Mouse (Mus musculus): ENCODE results near the gene 2010111I01Rik. TPM values are rescaled to one million over a fixed set of nuclear protein-coding genes. Genes with fewer than 3 reads are reported as not detected.

2010111I01Rik gene
- polyA plus RNA-seq, 1 experiment = 144 TPM

DNA sequence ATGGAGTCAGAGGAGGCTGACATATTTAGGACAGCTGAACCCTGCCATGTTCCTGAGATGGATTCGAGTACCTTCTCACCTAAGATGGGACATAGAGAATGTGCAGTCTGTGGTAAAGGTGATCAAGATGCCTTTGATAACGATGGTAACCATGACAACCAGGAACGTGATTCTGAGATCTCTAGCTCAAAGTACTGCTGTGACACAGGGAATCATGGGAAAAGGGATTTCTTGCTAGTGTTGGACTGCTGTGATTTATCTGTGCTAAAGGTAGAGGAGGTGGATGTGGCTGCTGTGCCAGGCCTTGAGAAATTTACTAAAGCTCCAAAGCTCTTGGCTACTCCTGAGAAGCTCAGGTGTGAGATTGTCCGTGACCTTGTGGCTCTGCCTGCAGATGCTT, 50.7 kb downstream of the 2010111I01Rik start:
- H3ac ChIP-seq (ENCODE audit: control insufficient read depth, insufficient read length) = no peak overlapping the region
- H3K4me2 ChIP-seq (ENCODE audit: low read depth) = no peak overlapping the region
- H3K27me3 ChIP-seq (ENCODE audit: control insufficient read depth, insufficient read depth, insufficient read length) = no peaks in the 10 kb centered on the region
- no peaks in the 10 kb centered on the region for H3K36me3 ChIP-seq (ENCODE audit: control insufficient read depth, insufficient read depth)
- H3K4me3 ChIP-seq = no peak overlapping the region
- no peaks in the 10 kb centered on the region for H3K79me2 ChIP-seq (ENCODE audit: control insufficient read depth, insufficient read depth)
- no peak for TF ChIP-seq POLR2AphosphoS2 (IDR thresholded peaks at IDR 0.05; ENCODE audit: insufficient read length, low read depth)
- TF ChIP-seq SRF (IDR thresholded peaks at IDR 0.05; ENCODE audit: control insufficient read depth, insufficient read length, low read depth) = no peak
- TF ChIP-seq USF1 (IDR thresholded peaks at IDR 0.05; ENCODE audit: low read depth) = no peak
- TF ChIP-seq MYOD1 (IDR thresholded peaks at IDR 0.05; ENCODE audit: control insufficient read depth in 1 of 3, insufficient read length in 2 of 3, low read depth in 2 of 3) = no peak
- TF ChIP-seq TCF12 (IDR thresholded peaks at IDR 0.05; ENCODE audit: insufficient read depth, poor library complexity, severe bottlenecking) = no peak
- TF ChIP-seq CEBPB (IDR thresholded peaks at IDR 0.05; ENCODE audit: insufficient read depth, poor library complexity, severe bottlenecking) = no peak
- TF ChIP-seq REST (IDR thresholded peaks at IDR 0.05; ENCODE audit: insufficient read depth, insufficient read length) = no peak
- no peak for TF ChIP-seq POLR2A (IDR thresholded peaks at IDR 0.05; ENCODE audit: insufficient read length, low read depth)
- TF ChIP-seq MYOG (IDR thresholded peaks at IDR 0.05; ENCODE audit: control insufficient read depth in 1 of 3, insufficient read depth in 1 of 3, insufficient read length in 2 of 3, low read depth in 2 of 3) = no peak
- TF ChIP-seq TCF3 (IDR thresholded peaks at IDR 0.05; ENCODE audit: insufficient read length, low read depth) = no peak
- TF ChIP-seq MAX (IDR thresholded peaks at IDR 0.05; ENCODE audit: low read depth) = no peak
- no peak for TF ChIP-seq E2F4 (IDR thresholded peaks at IDR 0.05; ENCODE audit: insufficient read depth)

DNA sequence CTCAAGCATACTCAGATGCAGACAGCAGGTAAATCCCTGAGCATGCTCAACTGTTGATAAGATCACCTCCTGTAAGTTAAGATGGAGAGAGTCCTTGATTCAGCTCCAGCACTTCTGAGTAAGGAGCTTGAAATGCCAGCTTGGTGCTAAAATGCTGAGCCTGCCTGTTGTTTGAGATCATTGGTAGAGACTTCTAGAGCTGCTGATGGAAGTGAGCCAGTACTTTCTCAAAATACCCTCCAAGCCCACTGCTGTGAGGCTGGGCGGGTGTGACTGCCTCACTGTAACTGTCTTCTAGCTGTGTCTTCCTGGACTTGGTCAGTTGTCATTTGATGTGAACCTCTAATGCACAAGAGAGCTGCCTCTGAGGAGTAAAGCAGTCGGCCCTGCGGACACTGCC, 51.4 kb downstream of the 2010111I01Rik start:
- Histone ChIP-seq H3ac (ENCODE audit: control insufficient read depth, insufficient read length) (no peak overlapping the region), H3K4me3 (no peak overlapping the region), H3K4me2 (ENCODE audit: low read depth) (no peak overlapping the region), H3K79me2 (ENCODE audit: control insufficient read depth, insufficient read depth) (no peaks in the 10 kb centered on the region), H3K27me3 (ENCODE audit: control insufficient read depth, insufficient read depth, insufficient read length) (no peaks in the 10 kb centered on the region), H3K36me3 (ENCODE audit: control insufficient read depth, insufficient read depth) (no peaks in the 10 kb centered on the region)
- TF ChIP-seq REST (IDR thresholded peaks at IDR 0.05; ENCODE audit: insufficient read depth, insufficient read length) (no peak), TCF12 (IDR thresholded peaks at IDR 0.05; ENCODE audit: insufficient read depth, poor library complexity, severe bottlenecking) (no peak), MAX (IDR thresholded peaks at IDR 0.05; ENCODE audit: low read depth) (no peak), SRF (IDR thresholded peaks at IDR 0.05; ENCODE audit: control insufficient read depth, insufficient read length, low read depth) (no peak), MYOD1 (IDR thresholded peaks at IDR 0.05; ENCODE audit: control insufficient read depth in 1 of 3, insufficient read length in 2 of 3, low read depth in 2 of 3) (no peak), MYOG (IDR thresholded peaks at IDR 0.05; ENCODE audit: control insufficient read depth in 1 of 3, insufficient read depth in 1 of 3, insufficient read length in 2 of 3, low read depth in 2 of 3) (no peak), POLR2A (IDR thresholded peaks at IDR 0.05; ENCODE audit: insufficient read length, low read depth) (no peak), POLR2AphosphoS2 (IDR thresholded peaks at IDR 0.05; ENCODE audit: insufficient read length, low read depth) (no peak), E2F4 (IDR thresholded peaks at IDR 0.05; ENCODE audit: insufficient read depth) (no peak), TCF3 (IDR thresholded peaks at IDR 0.05; ENCODE audit: insufficient read length, low read depth) (no peak), USF1 (IDR thresholded peaks at IDR 0.05; ENCODE audit: low read depth) (no peak), CEBPB (IDR thresholded peaks at IDR 0.05; ENCODE audit: insufficient read depth, poor library complexity, severe bottlenecking) (no peak)

DNA sequence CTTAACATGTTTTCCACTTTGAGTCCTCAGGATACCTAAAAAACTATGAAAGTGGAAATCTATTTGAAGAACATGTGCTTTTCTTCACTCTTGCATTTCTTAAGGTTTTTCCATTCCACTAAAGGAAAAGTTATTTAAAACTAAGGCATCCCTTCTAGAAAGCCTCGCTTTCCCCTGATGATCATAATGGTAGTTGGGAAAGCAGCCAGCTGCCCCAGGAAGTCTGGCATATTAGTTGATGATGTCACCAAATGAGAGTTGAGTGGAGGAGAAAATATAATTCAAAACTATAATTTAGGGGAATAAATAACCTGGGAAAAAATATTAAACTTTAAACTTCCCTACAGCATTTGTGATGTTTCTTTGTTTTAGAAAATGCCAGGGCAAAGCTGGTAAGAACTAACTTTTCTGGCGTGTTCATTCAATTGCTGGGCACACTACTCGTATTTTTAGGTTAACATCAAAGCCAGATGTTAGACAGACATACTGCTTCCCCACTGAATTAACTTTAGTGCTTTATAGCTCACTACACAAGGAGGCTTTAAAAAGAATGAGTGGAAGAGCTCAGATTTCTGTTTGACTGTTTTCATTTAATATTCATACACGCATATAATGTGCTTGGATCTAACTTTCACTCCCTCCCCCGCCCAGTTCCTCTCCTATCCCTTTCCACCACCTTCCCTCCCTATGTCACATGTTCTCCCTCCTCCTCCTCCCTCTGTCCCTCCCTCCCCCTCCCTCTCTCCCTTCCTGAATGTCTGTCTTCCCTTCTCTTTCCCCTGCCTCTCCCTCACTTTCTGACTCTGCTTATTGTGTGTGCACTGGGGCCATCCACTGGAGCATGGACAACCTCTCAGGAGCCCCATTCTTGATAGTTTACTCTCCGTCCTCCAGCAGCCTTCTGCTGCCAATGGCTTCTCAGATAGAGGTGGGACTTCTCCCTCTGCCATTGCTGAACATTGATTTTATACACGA, 58.8 kb downstream of the 2010111I01Rik start:
- Histone ChIP-seq H3K27me3 (ENCODE audit: control insufficient read depth, insufficient read depth, insufficient read length) (no peaks in the 10 kb centered on the region), H3K36me3 (ENCODE audit: control insufficient read depth, insufficient read depth) (no peaks in the 10 kb centered on the region), H3K4me3 (no peak overlapping the region), H3K4me2 (ENCODE audit: low read depth) (peak overlapping the region; percentile 6), H3ac (ENCODE audit: control insufficient read depth, insufficient read length) (no peak overlapping the region), H3K79me2 (ENCODE audit: control insufficient read depth, insufficient read depth) (no peaks in the 10 kb centered on the region)
- no peak for TF ChIP-seq POLR2A (IDR thresholded peaks at IDR 0.05; ENCODE audit: insufficient read length, low read depth)

DNA sequence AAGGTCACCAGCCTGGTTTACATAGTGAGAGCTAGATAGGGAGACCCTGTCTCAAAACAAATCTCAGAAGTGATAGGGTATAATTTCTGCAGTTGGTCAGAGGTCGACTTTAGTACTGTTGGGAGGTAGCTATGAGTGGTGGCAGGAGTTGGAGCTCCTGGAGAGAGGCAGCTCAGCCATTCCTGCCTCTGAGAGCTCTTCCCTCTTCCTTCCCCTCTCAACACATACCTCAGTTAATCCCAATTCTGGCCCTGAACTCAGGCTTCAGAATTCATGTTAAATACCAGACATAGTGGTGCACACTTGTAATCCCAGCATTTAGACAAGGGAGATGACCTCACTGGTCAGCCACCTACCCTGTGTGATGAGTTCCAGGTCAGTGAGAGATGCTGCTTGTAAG, 65.3 kb downstream of the 2010111I01Rik start:
- no peak overlapping the region for H3ac ChIP-seq (ENCODE audit: control insufficient read depth, insufficient read length)
- no peaks in the 10 kb centered on the region for H3K79me2 ChIP-seq (ENCODE audit: control insufficient read depth, insufficient read depth)
- H3K36me3 ChIP-seq (ENCODE audit: control insufficient read depth, insufficient read depth) = no peaks in the 10 kb centered on the region
- no peaks in the 10 kb centered on the region for H3K27me3 ChIP-seq (ENCODE audit: control insufficient read depth, insufficient read depth, insufficient read length)
- no peak overlapping the region for H3K4me2 ChIP-seq (ENCODE audit: low read depth)
- TF ChIP-seq MYOG (IDR thresholded peaks at IDR 0.05; ENCODE audit: control insufficient read depth in 1 of 3, insufficient read depth in 1 of 3, insufficient read length in 2 of 3, low read depth in 2 of 3) (no peak), TCF3 (IDR thresholded peaks at IDR 0.05; ENCODE audit: insufficient read length, low read depth) (no peak), POLR2A (IDR thresholded peaks at IDR 0.05; ENCODE audit: insufficient read length, low read depth) (no peak), MAX (IDR thresholded peaks at IDR 0.05; ENCODE audit: low read depth) (no peak)
- H3K4me3 ChIP-seq = no peak overlapping the region

DNA sequence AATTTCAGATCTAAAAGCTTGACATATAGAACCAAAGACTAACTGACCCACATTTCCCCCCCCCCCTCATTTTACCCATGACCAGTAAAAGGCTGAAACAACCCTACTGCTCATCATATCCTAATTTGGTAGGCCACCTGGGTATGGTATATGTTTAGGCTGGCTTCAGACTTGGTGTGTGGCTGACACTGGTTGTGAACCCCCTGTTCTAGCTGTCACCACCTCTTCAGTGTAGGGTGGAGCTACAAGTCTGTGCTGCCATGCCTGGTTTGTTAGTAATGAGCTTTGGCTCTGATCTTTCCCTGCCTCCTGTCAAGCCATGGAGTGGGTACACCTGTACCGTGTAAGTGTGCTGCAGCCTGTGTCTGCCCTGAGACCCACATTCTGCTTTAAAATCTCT, 66.6 kb downstream of the 2010111I01Rik start:
- no peak for TF ChIP-seq USF1 (IDR thresholded peaks at IDR 0.05; ENCODE audit: low read depth)
- no peak for TF ChIP-seq SRF (IDR thresholded peaks at IDR 0.05; ENCODE audit: control insufficient read depth, insufficient read length, low read depth)
- TF ChIP-seq CEBPB (IDR thresholded peaks at IDR 0.05; ENCODE audit: insufficient read depth, poor library complexity, severe bottlenecking) = no peak
- TF ChIP-seq MAX (IDR thresholded peaks at IDR 0.05; ENCODE audit: low read depth) = no peak
- no peak for TF ChIP-seq MYOD1 (IDR thresholded peaks at IDR 0.05; ENCODE audit: control insufficient read depth in 1 of 3, insufficient read length in 2 of 3, low read depth in 2 of 3)
- TF ChIP-seq POLR2A (IDR thresholded peaks at IDR 0.05; ENCODE audit: insufficient read length, low read depth) = no peak
- TF ChIP-seq E2F4 (IDR thresholded peaks at IDR 0.05; ENCODE audit: insufficient read depth) = no peak
- TF ChIP-seq MYOG (IDR thresholded peaks at IDR 0.05; ENCODE audit: control insufficient read depth in 1 of 3, insufficient read depth in 1 of 3, insufficient read length in 2 of 3, low read depth in 2 of 3) = no peak
- TF ChIP-seq TCF3 (IDR thresholded peaks at IDR 0.05; ENCODE audit: insufficient read length, low read depth) = no peak
- no peak for TF ChIP-seq REST (IDR thresholded peaks at IDR 0.05; ENCODE audit: insufficient read depth, insufficient read length)
- TF ChIP-seq POLR2AphosphoS2 (IDR thresholded peaks at IDR 0.05; ENCODE audit: insufficient read length, low read depth) = no peak
- TF ChIP-seq TCF12 (IDR thresholded peaks at IDR 0.05; ENCODE audit: insufficient read depth, poor library complexity, severe bottlenecking) = no peak
- Histone ChIP-seq H3K4me2 (ENCODE audit: low read depth) (no peak overlapping the region), H3K36me3 (ENCODE audit: control insufficient read depth, insufficient read depth) (no peaks in the 10 kb centered on the region), H3K27me3 (ENCODE audit: control insufficient read depth, insufficient read depth, insufficient read length) (no peaks in the 10 kb centered on the region), H3K4me3 (no peak overlapping the region), H3ac (ENCODE audit: control insufficient read depth, insufficient read length) (no peak overlapping the region), H3K79me2 (ENCODE audit: control insufficient read depth, insufficient read depth) (no peaks in the 10 kb centered on the region)
